Mouse (Mus musculus): ENCODE measurements around the gene Hist3h2ba. TPM values are rescaled to one million over a fixed set of nuclear protein-coding genes. Genes with fewer than 3 reads are reported as not detected.

The Hist3h2ba gene
- total RNA-seq, 1 experiment from 2014 or later: 12.7 TPM

- ATAC-seq (replicated peaks; ENCODE audit: low read depth, poor library complexity, severe bottlenecking): peak; percentile 45
Observed at GRCm38 (mm10) chr11:58981541-58982447, 33.1 kb downstream of the Hist3h2ba start.

DNA sequence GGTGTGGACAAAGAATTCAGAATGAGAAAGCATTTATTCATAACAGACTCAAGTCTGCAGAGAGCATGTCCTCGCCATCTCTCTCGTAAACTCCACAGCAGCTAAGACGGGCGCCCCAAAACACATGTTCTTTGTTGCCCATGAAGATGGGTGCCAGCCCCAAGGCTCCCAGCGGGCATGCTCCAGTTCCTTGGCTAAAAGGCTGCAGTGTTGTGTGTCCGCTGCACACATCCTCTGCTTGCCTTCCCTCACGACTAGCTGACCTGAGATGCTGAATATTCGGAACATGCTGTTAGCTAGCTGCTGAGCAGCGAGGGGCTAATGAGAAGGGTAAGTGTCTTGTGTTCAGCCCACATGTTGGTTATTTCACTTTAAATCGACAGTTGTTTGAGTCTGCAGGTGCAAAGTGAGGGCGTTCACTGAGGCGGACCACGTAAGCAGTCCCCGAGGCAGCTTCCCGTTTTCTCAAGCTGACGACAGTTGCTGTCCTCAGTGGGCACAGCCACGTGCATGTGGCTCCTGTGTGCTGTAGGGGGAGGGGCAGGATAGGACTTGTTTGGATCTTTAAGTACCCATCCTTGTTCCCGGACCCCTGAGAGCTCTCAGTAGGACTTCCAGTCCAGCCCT is 33.9 kb downstream of the Hist3h2ba start:
- ATAC-seq (replicated peaks; ENCODE audit: low read depth, poor library complexity, severe bottlenecking): peak; percentile 50

DNA sequence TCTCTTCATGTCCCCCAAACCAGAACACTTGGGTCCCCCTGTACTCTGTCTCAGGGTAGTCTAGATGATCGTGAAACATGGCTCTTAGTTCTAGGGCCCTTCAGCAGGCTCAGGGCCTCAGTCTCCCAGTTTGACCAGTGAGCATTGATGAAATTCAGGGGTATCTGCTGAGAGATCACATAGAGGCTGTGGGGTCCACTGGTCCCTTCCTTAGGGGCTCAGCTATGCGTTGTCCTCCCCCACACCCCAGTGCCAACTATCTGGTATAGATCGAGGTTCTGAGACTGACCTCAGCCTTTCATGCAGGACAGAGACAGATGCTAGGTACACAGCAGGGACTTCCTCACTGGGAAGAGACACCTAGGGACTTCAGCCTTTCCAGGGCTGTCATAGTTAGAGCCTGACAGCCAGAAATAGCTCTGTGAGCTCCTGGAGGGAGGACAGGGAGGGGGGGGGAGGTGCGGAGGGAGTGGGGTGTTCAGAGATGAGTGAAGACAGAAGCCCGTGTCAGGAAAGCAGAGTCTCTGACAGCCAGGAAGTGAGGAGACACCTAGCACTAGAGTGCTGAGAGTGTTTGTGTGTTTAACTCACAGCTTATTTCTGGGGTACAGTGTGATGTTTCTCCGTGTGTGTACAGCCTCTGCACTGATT is 35.1 kb downstream of the Hist3h2ba start:
- ATAC-seq (replicated peaks; ENCODE audit: low read depth, poor library complexity, severe bottlenecking): no peak

- no peak for ATAC-seq (replicated peaks; ENCODE audit: low read depth, poor library complexity, severe bottlenecking)
Observed at GRCm38 (mm10) chr11:58984657-58985056, 35.9 kb downstream of the Hist3h2ba start.

DNA sequence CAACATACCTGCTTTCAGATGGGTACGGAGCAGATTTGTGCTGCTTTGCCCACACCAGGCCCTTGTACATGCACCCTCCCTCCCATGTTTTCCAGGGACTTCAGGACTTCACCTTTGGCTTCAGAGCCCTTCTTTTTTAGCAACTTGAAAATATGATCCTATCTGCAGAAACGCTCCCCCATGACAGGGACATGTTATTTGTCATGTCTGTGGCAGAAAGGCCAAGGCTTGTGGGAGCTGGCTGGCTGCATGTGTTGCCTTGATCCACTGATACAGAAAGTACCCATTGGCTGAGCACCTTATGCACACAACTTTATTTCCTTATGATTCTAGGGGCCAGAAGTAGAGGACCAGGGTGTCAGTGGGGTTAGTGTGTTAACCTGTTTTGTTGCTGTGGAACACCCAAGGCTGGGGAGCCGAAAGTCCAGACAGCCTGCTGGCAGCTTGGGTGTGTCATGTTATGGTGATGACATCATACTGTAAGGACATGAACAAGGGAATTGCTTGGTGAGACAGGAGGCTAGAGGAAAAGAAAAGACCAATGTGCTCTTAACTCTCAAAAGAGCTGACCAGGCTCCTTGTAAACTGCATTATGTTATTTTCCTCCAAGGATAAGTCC is 36.7 kb downstream of the Hist3h2ba start:
- no peak for ATAC-seq (replicated peaks; ENCODE audit: low read depth, poor library complexity, severe bottlenecking)

DNA sequence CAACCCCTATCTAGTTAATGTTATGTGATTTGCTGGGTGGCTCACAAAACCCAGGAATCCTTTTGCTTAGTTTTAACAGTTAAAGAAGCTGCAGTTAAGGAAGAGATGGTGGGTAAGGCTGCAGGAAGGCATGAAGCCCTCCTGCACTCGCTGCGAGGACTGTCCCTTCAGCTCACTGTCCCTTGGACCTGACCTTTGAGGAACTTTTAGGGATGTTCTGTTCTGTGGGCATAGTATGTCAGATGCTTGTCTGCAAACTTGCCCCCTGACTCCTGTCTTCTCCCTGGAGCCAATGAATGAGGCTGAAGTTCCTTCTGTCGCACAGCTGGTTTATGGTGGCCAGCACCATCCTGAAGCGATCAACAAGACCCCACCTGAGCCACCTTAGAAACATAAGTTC is 40.4 kb downstream of the Hist3h2ba start:
- ATAC-seq (replicated peaks; ENCODE audit: low read depth, poor library complexity, severe bottlenecking): no peak

DNA sequence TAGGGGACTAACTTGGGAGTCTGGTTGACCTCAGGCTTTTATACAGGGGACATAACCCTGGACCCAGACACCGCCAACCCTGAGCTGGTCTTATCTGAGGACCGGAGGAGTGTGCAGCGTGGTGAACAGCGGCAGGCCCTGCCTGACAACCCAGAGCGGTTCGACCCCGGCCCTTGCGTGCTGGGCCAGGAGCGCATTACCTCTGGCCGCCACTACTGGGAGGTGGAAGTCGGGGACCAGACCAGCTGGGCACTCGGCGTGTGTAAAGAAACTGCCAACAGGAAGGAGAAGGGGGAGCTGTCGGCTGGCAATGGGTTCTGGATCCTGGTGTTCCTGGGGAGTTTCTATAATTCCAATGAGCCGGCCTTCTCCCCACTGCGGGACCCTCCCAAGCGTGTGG is 41.4 kb downstream of the Hist3h2ba start:
- no peak for ATAC-seq (replicated peaks; ENCODE audit: low read depth, poor library complexity, severe bottlenecking)

DNA sequence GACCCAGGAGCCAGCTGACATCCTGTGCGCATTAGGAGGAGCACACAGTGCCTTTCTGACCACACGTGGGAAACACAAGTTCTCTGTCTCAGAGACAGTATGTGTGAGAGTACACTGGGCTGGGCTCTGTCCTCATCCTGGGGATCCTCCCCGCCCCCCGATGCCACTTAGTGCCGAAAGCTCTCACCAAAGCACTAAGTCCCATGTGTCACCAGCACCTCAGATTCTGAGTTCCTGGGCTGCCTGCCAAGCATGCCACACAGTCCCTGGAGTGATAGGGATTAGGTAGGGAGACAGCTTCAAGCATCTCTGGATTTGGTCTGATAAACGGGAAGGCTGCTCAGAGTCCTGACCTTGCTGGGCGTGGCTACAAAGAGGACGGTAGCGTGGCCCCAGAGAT is 42.1 kb downstream of the Hist3h2ba start:
- ATAC-seq (replicated peaks; ENCODE audit: low read depth, poor library complexity, severe bottlenecking): no peak

DNA sequence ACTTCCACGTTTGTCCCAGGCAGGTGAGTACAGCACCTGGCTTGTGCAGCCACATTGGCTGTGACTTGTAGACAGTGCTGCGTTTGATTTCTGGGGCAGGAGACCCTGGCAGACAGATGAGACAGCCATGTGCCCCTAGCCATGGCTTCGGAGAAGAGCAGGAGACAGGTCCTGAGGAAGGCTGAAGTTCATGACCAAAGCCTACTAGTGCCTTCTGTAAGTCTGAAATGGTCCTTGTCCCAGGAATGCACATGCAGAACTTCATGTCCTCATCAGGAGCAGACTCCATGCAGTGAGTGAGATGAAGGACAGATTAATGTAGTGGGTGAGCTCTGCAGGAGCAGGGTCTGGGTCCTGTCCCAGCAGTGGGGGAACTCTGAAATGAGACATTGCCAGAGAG is 43.2 kb downstream of the Hist3h2ba start:
- ATAC-seq (replicated peaks; ENCODE audit: low read depth, poor library complexity, severe bottlenecking): no peak

- ATAC-seq (replicated peaks; ENCODE audit: low read depth, poor library complexity, severe bottlenecking): no peak
Observed at GRCm38 (mm10) chr11:58993091-58993670, 44.5 kb downstream of the Hist3h2ba start.

GRCm38 (mm10) chr11:58994337-58994826 is 45.7 kb downstream of the Hist3h2ba start:
- ATAC-seq (replicated peaks; ENCODE audit: low read depth, poor library complexity, severe bottlenecking): peak; percentile 58

DNA sequence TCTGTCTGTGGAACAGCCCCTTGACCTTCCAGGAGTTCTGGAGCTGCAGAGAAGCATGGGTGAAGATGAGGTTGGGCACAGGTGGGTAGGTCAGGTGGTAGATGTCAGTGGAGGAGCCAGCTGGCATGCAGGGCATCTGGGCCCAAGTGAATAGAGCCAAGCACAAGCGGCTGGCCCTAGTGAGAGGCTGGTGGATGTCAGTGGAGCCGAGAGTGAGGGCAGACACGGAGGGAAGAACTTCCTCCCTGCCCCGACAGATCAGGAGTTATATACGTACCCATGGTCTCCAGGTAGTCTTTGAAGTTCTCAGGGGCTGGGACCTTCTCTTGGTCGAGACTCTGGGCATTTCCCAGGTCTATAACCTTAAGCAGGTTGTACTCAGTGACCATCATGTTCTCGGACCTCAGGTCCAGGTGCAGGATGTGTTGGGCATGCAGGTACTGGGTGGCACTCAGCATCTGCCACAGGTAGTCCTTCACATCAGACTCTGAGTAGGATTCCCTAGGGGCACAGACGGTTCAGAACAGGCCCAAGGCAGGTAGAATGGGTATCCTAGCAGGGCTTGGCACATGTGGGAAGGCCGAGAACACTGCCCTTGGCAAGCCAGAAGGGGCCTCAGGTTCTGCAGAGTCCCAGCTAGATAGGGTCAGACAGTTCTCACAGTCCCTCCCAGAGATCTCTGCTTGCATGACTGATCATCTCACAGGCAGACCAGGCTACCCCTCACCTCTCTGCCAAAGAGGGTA is 46.5 kb downstream of the Hist3h2ba start:
- ATAC-seq (replicated peaks; ENCODE audit: low read depth, poor library complexity, severe bottlenecking): no peak

DNA sequence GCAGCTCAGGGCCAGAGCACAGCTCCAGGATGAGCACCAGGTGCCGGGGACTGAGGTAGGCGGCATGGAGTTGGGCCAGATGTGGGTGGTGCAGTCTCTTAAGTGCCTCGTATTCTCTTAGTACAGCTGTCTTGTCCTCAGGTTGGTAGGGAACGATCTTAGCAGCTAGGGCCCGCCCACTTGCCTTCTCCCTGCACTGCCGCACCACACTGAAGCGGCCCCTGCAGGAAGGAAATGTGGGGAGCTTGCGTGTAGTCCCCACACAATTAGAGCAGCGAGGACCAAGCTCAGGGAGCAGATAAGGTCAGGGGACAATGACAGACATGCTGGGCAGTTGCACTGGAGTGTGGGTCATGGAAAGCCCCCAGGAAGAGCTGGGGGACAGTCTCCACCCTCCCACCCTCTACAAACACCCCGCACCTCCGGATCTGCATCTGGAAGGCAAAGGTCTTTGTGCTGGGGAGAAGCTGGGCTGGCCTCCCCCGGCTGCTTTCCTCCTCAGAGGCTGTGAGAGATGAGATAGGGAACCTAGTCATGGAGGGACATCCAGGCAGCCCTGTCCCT is 47.2 kb downstream of the Hist3h2ba start:
- ATAC-seq (replicated peaks; ENCODE audit: low read depth, poor library complexity, severe bottlenecking): peak; percentile 79

GRCm38 (mm10) chr11:58997541-58997940 is 48.8 kb downstream of the Hist3h2ba start:
- ATAC-seq (replicated peaks; ENCODE audit: low read depth, poor library complexity, severe bottlenecking): no peak

Other genes starting within 250 kb of the Hist3h2ba start
- gene Olfr319, start 249.8 kb upstream of the Hist3h2ba start, total RNA-seq (2017): not detected in 2 replicates
- not detected in 2 replicates for gene Olfr318, start 224.9 kb upstream of the Hist3h2ba start, total RNA-seq (2017)
- not detected in 2 replicates for gene Olfr317, start 209.7 kb upstream of the Hist3h2ba start, total RNA-seq (2017)
- gene Olfr316, start 196.2 kb upstream of the Hist3h2ba start, total RNA-seq (2017): not detected in 2 replicates
- not detected in 2 replicates for gene Olfr315, start 175.7 kb upstream of the Hist3h2ba start, total RNA-seq (2017)
- gene Olfr314, start 166.0 kb upstream of the Hist3h2ba start, total RNA-seq (2017): not detected in 2 replicates
- not detected in 2 replicates for gene Fam183b, start 147.0 kb upstream of the Hist3h2ba start, total RNA-seq (2017)
- gene Olfr313, start 133.9 kb upstream of the Hist3h2ba start, total RNA-seq (2017): not detected in 2 replicates
- gene Olfr312, start 119.7 kb upstream of the Hist3h2ba start, total RNA-seq (2017): not detected in 2 replicates
- not detected in 2 replicates for gene Olfr311, start 109.7 kb upstream of the Hist3h2ba start, total RNA-seq (2017)
- 1.8 and 2.0 TPM in 2 replicates for gene Gm12258, start 101.8 kb upstream of the Hist3h2ba start, total RNA-seq (2017)
- gene 2810021J22Rik, start 81.7 kb upstream of the Hist3h2ba start, total RNA-seq (2017): 4.7 and 11.1 TPM in 2 replicates
- gene Zfp39, start 44.7 kb upstream of the Hist3h2ba start, total RNA-seq (2017): 14.6 and 16.4 TPM in 2 replicates
- gene Btnl10, start 31.0 kb upstream of the Hist3h2ba start, total RNA-seq (2017): 3.8 and 5.9 TPM in 2 replicates
- 88.5 and 107 TPM in 2 replicates for gene Rnf187, start 10.0 kb upstream of the Hist3h2ba start, total RNA-seq (2017)
- gene Hist3h2a, start 5.8 kb downstream of the Hist3h2ba start, total RNA-seq (2017): 215 and 229 TPM in 2 replicates
- gene Trim17, start 5.8 kb downstream of the Hist3h2ba start, total RNA-seq (2017): not detected in 2 replicates
- 14.8 and 16.9 TPM in 2 replicates for gene Trim11, start 29.2 kb downstream of the Hist3h2ba start, total RNA-seq (2017)
- 0.19 TPM in 1 of 2 replicates, not detected in the other for gene Obscn, start 187.5 kb downstream of the Hist3h2ba start, total RNA-seq (2017)
- gene Iba57, start 214.8 kb downstream of the Hist3h2ba start, total RNA-seq (2017): 3.3 and 6.1 TPM in 2 replicates
- gene Gjc2, start 234.3 kb downstream of the Hist3h2ba start, total RNA-seq (2017): not detected in 2 replicates
- 26.8 and 36.6 TPM in 2 replicates for gene Guk1, start 243.3 kb downstream of the Hist3h2ba start, total RNA-seq (2017)

Measured in common myeloid progenitor, adult 5-6 weeks (primary cell).